Comparison of ENCODE assay signal across 8 mouse cellular contexts in genomic region chr8:94036944-94037524, GRCm38 (mm10). TPM values are rescaled to one million over a fixed set of nuclear protein-coding genes. Genes with fewer than 3 reads are reported as not detected.
A peak's percentile ranks its signal among the peaks of the same experiment; 100 is the strongest.
DNase-seq lines count a peak whose midpoint lies in the region; ATAC-seq and TF ChIP-seq lines count a peak whose summit lies in the region.

Gene Nudt21, minus strand, starts transcription at chr8:94037031.
Gene Ogfod1, plus strand, starts transcription at chr8:94037198.

- H3K4me1 ChIP-seq in hindbrain, embryonic 13.5 days (replicated peaks) = peaks cover 39% of the 10 kb centered on the region

- H3K4me3 ChIP-seq in hindbrain, embryonic 13.5 days = peak within 1 kb of the TSS; percentile 81

- H3K27me3 ChIP-seq in Patski = no peaks in the 10 kb centered on the region
- no peaks in the 10 kb centered on the region for H3K27me3 ChIP-seq in hindbrain, embryonic 13.5 days

- no peak for TF ChIP-seq CTCF in Patski (IDR thresholded peaks at IDR 0.05)

- peak within 1 kb of the TSS; percentile 83 for H3K9ac ChIP-seq in hindbrain, embryonic 13.5 days

- 0 out of 2 replicates have a peak, but pooled peaks cover 3% of the 10 kb centered on the region for H3K36me3 ChIP-seq in hindbrain, embryonic 13.5 days

- ATAC-seq in Patski = peak; percentile 97
- ATAC-seq in hindbrain, embryonic 13.5 days (ENCODE audit: low FRiP score) = peak; percentile 100

- CTCF ChIA-PET in Patski (lab: Charles Lee) = no interaction called here

- H3K9me3 ChIP-seq in hindbrain, embryonic 13.5 days = no peaks in the 10 kb centered on the region

- peak; percentile 95 for DNase-seq in Patski (ENCODE audit: low read depth, low spot score)
- DNase-seq in cerebellum, postnatal 14 days = peak; percentile 97
- peak; percentile 94 for DNase-seq in frontal cortex, postnatal 14 days (ENCODE audit: low spot score in 2 of 2)
- DNase-seq in layer of hippocampus, postnatal 25 days (ENCODE audit: extremely low spot score in 1 of 2, low spot score in 1 of 2) = peak; percentile 69 to 85
- peak; percentile 97 for DNase-seq in lung, postnatal 25 days (ENCODE audit: low spot score)
- peak; percentile 100 for DNase-seq in retina, embryonic 14.5 days (ENCODE audit: low spot score)
- DNase-seq in thymus, postnatal 4 days = peak; percentile 89

- peak within 1 kb of the TSS; percentile 92 for H3K4me2 ChIP-seq in hindbrain, embryonic 13.5 days

- under 1% methylated on average over 39 of the region's 41 CpGs for WGBS in hindbrain, embryonic 13.5 days

- POLR2A ChIA-PET in Patski (lab: Charles Lee) = no interaction called here

- in situ Hi-C loops in Patski (cut with MboI; ENCODE audit: low pct_unique_long_range_greater_than_20kb) = no loop called here

- H3K27ac ChIP-seq in hindbrain, embryonic 13.5 days = peak within 1 kb of the TSS; percentile 80

RNA-seq across cellular contexts. Expression of gene Nudt21, which starts in this region (rescaled TPM):
- 59.9 TPM for polyA plus RNA-seq in Patski (2021)
- polyA plus RNA-seq in hindbrain, embryonic 13.5 days (2015; fragmentation: Nextera tagmentation; extraction: Ambion mirVana) = 109 and 112 TPM in 2 replicates
- total RNA-seq in layer of hippocampus, postnatal 25 days (2021) = 10 to 100 TPM; 49.9 to 58.5 TPM

RNA-seq across cellular contexts. Expression of gene Ogfod1, which starts in this region (rescaled TPM):
- polyA plus RNA-seq in Patski (2021) = 13.4 TPM
- polyA plus RNA-seq in hindbrain, embryonic 13.5 days (2015; fragmentation: Nextera tagmentation; extraction: Ambion mirVana) = 16.9 TPM in 2 replicates
- total RNA-seq in layer of hippocampus, postnatal 25 days (2021) = 10 to 100 TPM; 86.5 to 98.2 TPM

Comparison
In these comparisons a context has a peak if more than half of its experiments do, and no peak if none do; other contexts are left out.
1. Peak in every context shown above with its lines: DNase-seq, ATAC-seq, H3K4me3 ChIP-seq and H3K27ac ChIP-seq.